Mouse (Mus musculus): ENCODE measurements at regions not wholly inside any gene's neighbourhood (a gene's known extent, or its start where the extent isn't known, plus 50 kb on each side); places are given as distances from the start of the nearest gene placed in this dataset.

DNA sequence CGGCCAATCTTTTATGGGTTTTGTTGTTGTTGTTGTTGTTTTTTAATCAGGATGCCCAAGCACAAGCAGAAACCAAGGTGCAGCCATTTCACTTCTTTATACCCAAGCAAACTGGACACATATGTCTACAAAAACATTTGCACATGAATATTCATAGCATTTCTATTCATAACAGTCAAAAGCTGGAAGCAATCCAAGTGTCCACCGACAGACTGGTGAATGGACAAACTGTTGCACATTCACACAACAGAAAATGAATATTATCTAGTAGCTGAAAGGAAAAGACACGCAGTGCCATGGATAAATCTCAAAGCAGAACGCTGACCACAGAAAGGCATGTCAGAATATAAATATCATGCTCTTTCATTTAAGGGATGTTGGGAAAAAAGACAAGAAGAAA, 192.4 kb downstream of the Atp23 start:
- Histone ChIP-seq H3K4me3 (ENCODE audit: low read length) (no peak overlapping the region), H3K27ac (ENCODE audit: low read length) (no peak overlapping the region), H3K27me3 (replicated peaks; ENCODE audit: control insufficient read depth, insufficient read depth, low read length) (no peaks in the 10 kb centered on the region), H3K36me3 (ENCODE audit: control insufficient read depth, insufficient read depth, low read length) (no peaks in the 10 kb centered on the region), H3K9me3 (ENCODE audit: control insufficient read depth, low read length) (no peaks in the 10 kb centered on the region), H3K4me2 (ENCODE audit: low read depth, low read length) (no peak overlapping the region), H3K4me1 (ENCODE audit: control insufficient read depth, insufficient read depth, low read length) (no peaks in the 10 kb centered on the region), H3K9ac (ENCODE audit: low read depth, low read length) (no peak overlapping the region)
- WGBS: 53% methylated on average over 4 of the region's 4 CpGs
- ATAC-seq: no peak

GRCm38 (mm10) chr10:126708215-126708614, 192.9 kb downstream of the Atp23 start:
- H3K9ac ChIP-seq (ENCODE audit: low read depth, low read length): no peak overlapping the region
- H3K4me1 ChIP-seq (ENCODE audit: control insufficient read depth, insufficient read depth, low read length): no peaks in the 10 kb centered on the region
- no peaks in the 10 kb centered on the region for H3K9me3 ChIP-seq (ENCODE audit: control insufficient read depth, low read length)
- no peak for ATAC-seq
- no peak overlapping the region for H3K4me2 ChIP-seq (ENCODE audit: low read depth, low read length)
- H3K27me3 ChIP-seq (replicated peaks; ENCODE audit: control insufficient read depth, insufficient read depth, low read length): no peaks in the 10 kb centered on the region
- WGBS: 74% methylated on average over 4 of the region's 4 CpGs
- no peak overlapping the region for H3K27ac ChIP-seq (ENCODE audit: low read length)
- no peak overlapping the region for H3K4me3 ChIP-seq (ENCODE audit: low read length)
- H3K36me3 ChIP-seq (ENCODE audit: control insufficient read depth, insufficient read depth, low read length): no peaks in the 10 kb centered on the region

- ATAC-seq: no peak
- Histone ChIP-seq H3K4me1 (ENCODE audit: control insufficient read depth, insufficient read depth, low read length) (no peaks in the 10 kb centered on the region), H3K9ac (ENCODE audit: low read depth, low read length) (no peak overlapping the region), H3K4me3 (ENCODE audit: low read length) (no peak overlapping the region), H3K36me3 (ENCODE audit: control insufficient read depth, insufficient read depth, low read length) (no peaks in the 10 kb centered on the region), H3K9me3 (ENCODE audit: control insufficient read depth, low read length) (no peaks in the 10 kb centered on the region), H3K27me3 (replicated peaks; ENCODE audit: control insufficient read depth, insufficient read depth, low read length) (no peaks in the 10 kb centered on the region), H3K4me2 (ENCODE audit: low read depth, low read length) (no peak overlapping the region), H3K27ac (ENCODE audit: low read length) (no peak overlapping the region)
- WGBS: 70% methylated on average over 10 of the region's 10 CpGs
Measured at GRCm38 (mm10) chr10:126697086-126697485, 204.1 kb downstream of the Atp23 start.

GRCm38 (mm10) chr10:126690914-126691673, 210.1 kb downstream of the Atp23 start:
- Histone ChIP-seq H3K9me3 (ENCODE audit: control insufficient read depth, low read length) (no peaks in the 10 kb centered on the region), H3K36me3 (ENCODE audit: control insufficient read depth, insufficient read depth, low read length) (no peaks in the 10 kb centered on the region), H3K9ac (ENCODE audit: low read depth, low read length) (no peak overlapping the region), H3K4me3 (ENCODE audit: low read length) (no peak overlapping the region), H3K4me1 (ENCODE audit: control insufficient read depth, insufficient read depth, low read length) (no peaks in the 10 kb centered on the region), H3K27ac (ENCODE audit: low read length) (no peak overlapping the region), H3K4me2 (ENCODE audit: low read depth, low read length) (no peak overlapping the region), H3K27me3 (replicated peaks; ENCODE audit: control insufficient read depth, insufficient read depth, low read length) (no peaks in the 10 kb centered on the region)
- 49% methylated on average over 25 of the region's 25 CpGs for WGBS
- no peak for ATAC-seq

DNA sequence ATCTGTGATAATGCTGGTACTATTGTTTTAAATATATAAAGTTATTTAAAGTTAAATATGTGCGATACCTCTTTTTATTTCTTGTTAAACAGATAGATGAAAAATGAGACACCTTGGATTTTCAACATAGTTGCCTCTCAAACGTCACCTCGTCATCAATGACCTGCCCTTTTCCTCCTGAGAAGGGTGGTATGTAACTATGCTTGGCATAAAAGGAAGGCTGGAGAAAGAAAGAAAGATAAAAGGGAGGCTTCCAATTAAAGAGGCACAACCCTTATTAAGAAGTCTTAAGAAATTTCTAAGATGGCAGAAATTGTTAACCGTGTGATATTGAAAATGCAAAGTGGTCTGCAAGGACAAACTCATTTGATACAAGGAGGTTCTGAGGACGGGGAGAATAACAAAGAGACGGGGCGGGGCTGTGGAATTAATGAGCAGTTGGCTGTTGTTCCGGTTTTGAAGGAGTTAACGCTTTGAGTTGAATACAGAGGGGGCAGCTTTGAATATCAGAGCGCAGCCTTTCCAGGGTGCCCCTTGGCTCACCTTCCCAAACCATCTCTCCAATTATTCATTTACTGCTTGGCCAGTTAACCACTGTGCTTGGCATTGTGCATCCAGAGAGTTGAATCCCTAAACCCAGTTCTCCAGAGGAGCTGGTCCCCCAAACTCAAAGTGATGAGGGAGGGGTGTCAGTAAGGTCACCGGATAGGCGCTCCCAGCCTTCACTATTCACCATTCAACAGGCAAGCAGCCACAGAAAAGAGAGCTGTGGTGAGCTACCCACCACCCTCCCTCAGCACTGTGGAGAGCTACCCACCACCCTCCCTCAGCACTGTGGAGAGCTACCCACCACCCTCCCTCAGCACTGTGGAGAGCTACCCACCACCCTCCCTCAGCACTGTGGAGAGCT, 220.6 kb downstream of the Atp23 start:
- H3K36me3 ChIP-seq (ENCODE audit: control insufficient read depth, insufficient read depth, low read length): no peaks in the 10 kb centered on the region
- H3K4me2 ChIP-seq (ENCODE audit: low read depth, low read length): no peak overlapping the region
- H3K27ac ChIP-seq (ENCODE audit: low read length): no peak overlapping the region
- WGBS: 14% methylated on average over 12 of the region's 12 CpGs
- no peak for ATAC-seq
- H3K4me1 ChIP-seq (ENCODE audit: control insufficient read depth, insufficient read depth, low read length): no peaks in the 10 kb centered on the region
- no peaks in the 10 kb centered on the region for H3K9me3 ChIP-seq (ENCODE audit: control insufficient read depth, low read length)
- no peak overlapping the region for H3K9ac ChIP-seq (ENCODE audit: low read depth, low read length)
- H3K27me3 ChIP-seq (replicated peaks; ENCODE audit: control insufficient read depth, insufficient read depth, low read length): no peaks in the 10 kb centered on the region
- no peak overlapping the region for H3K4me3 ChIP-seq (ENCODE audit: low read length)

DNA sequence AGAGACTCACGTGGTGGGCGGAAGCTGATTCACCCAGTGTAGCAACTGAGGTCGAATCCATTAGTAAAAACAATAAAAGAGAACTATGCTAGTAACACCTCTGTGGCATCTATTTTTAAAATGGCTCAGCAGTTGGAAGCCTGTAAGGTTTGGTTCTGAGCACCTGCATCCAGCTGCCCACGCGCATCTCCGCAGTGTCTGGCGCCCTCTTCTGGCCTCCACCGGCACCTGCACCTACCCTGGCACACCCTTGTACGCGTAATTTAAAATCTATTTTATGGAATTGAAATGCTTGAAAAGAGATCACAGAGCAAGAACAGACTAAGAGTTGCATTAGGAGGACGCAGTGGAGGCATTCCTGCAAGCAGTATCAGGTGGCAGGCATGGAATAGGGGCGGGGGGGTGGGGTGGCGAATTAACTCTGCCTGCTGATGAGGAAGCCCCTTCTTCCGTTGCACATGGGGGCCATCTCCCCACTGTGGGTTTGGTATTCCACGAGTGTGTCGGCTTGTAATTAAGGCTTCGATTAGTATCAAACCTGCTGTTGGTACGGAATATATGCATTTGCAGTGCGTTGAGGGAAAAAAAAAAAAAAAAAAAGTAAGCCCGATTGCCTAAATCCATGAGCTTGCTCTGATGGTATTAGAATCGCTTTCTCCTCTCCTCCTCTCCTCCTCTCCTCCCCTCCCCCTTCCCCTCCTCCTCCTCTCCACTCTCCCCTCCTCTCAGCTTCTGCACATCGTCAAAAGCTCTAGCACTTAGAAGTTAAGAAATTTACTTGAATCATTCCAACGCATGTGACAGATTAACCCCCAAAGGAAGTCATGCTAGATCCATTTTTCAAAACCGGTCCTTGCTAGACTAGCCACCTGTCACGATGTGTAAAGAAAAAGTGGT, 221.7 kb downstream of the Atp23 start:
- Histone ChIP-seq H3K36me3 (ENCODE audit: control insufficient read depth, insufficient read depth, low read length) (no peaks in the 10 kb centered on the region), H3K4me2 (ENCODE audit: low read depth, low read length) (no peak overlapping the region), H3K9ac (ENCODE audit: low read depth, low read length) (no peak overlapping the region), H3K9me3 (ENCODE audit: control insufficient read depth, low read length) (no peaks in the 10 kb centered on the region), H3K27me3 (replicated peaks; ENCODE audit: control insufficient read depth, insufficient read depth, low read length) (no peaks in the 10 kb centered on the region), H3K4me1 (ENCODE audit: control insufficient read depth, insufficient read depth, low read length) (no peaks in the 10 kb centered on the region), H3K27ac (ENCODE audit: low read length) (no peak overlapping the region), H3K4me3 (ENCODE audit: low read length) (no peak overlapping the region)
- 31% methylated on average over 25 of the region's 25 CpGs for WGBS
- no peak for ATAC-seq

DNA sequence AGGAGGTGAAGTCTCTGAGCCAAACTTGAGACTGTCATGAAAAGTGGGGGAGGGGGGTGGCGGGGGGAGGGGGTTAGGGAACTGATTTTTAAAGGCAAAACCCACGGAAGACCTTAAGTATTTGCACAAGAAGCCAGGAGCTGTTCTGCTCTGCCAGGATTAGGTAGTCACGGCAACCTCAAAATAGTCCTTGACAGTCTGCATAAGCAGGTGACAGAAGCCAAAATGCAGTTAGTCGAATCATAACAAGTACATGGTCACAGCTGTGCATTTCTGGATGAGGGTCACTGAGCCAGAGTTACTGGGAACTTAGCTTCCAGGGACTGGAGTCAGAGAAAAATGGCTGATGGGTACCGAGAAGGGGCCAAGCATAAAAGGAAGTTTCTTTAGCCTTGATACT, 227.7 kb downstream of the Atp23 start:
- H3K4me2 ChIP-seq (ENCODE audit: low read depth, low read length): no peak overlapping the region
- 50% methylated on average over 5 of the region's 5 CpGs for WGBS
- no peaks in the 10 kb centered on the region for H3K36me3 ChIP-seq (ENCODE audit: control insufficient read depth, insufficient read depth, low read length)
- no peak for ATAC-seq
- no peaks in the 10 kb centered on the region for H3K4me1 ChIP-seq (ENCODE audit: control insufficient read depth, insufficient read depth, low read length)
- H3K27ac ChIP-seq (ENCODE audit: low read length): no peak overlapping the region
- no peaks in the 10 kb centered on the region for H3K9me3 ChIP-seq (ENCODE audit: control insufficient read depth, low read length)
- H3K9ac ChIP-seq (ENCODE audit: low read depth, low read length): no peak overlapping the region
- no peaks in the 10 kb centered on the region for H3K27me3 ChIP-seq (replicated peaks; ENCODE audit: control insufficient read depth, insufficient read depth, low read length)
- no peak overlapping the region for H3K4me3 ChIP-seq (ENCODE audit: low read length)

- H3K4me3 ChIP-seq (ENCODE audit: low read length): no peak overlapping the region
- H3K4me2 ChIP-seq (ENCODE audit: low read depth, low read length): no peak overlapping the region
- peaks cover 3% of the 10 kb centered on the region; the same call in 1 of the 2 replicates for H3K9me3 ChIP-seq (ENCODE audit: control insufficient read depth, low read length)
- no peak for ATAC-seq
- H3K27ac ChIP-seq (ENCODE audit: low read length): no peak overlapping the region
- no peaks in the 10 kb centered on the region for H3K4me1 ChIP-seq (ENCODE audit: control insufficient read depth, insufficient read depth, low read length)
- 88% methylated on average over 13 of the region's 13 CpGs for WGBS
- no peaks in the 10 kb centered on the region for H3K27me3 ChIP-seq (replicated peaks; ENCODE audit: control insufficient read depth, insufficient read depth, low read length)
- H3K36me3 ChIP-seq (ENCODE audit: control insufficient read depth, insufficient read depth, low read length): no peaks in the 10 kb centered on the region
- no peak overlapping the region for H3K9ac ChIP-seq (ENCODE audit: low read depth, low read length)
Measured at GRCm38 (mm10) chr10:126664408-126665083, 236.6 kb downstream of the Atp23 start.
